Mouse (Mus musculus) embryo, embryonic 11.5 days (tissue): ENCODE results near the gene Rap1gap2.

ENCODE experiments used
- DNase-seq: peaks from one replicate; pipeline ENCODE4 v3.0.0-alpha.2; 2012; ENCODE audit warnings: low read depth, low spot score

Rap1gap2 gene

DNA sequence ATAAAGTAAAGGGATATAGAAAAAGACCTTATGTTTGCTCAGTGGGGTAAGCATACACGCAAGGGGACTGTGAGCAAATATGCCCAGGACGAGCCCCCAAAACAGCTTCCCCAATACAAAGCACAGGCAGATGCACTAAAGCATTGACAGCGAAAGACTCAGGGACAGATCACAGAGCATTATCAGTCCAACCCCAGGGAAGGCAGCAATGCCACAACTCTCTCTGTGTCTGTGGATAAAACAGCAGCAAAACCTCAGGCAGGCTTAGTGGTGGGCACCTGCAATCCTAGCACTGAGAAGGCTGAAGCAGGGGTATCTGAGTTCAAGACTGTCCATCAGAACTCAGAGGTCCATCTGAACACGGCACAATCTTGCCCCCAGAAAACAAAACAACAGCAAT is 73.4 kb downstream of the Rap1gap2 start:
- DNase-seq, result no peak

GRCm38 (mm10) chr11:74536140-74536842 is 74.4 kb downstream of the Rap1gap2 start:
- DNase-seq, result no peak

DNA sequence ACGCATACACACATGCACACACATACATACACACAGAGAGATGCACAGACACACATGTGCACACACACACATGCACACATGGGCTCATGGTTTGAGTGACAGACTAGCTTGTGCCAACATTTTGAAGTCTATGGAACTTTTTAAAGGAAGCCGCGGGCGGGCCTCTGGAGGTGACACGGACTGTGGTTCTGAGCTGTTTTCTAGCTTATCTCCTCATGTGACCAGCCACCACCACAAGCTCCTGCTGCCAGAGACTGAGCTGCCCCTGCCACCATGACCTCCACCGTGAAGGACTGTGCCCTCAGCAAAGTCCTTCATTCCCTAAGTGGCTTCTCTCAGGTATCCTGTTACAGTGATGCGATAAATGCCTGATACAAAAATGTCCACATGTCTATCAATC is 76.3 kb downstream of the Rap1gap2 start:
- DNase-seq, result no peak

DNA sequence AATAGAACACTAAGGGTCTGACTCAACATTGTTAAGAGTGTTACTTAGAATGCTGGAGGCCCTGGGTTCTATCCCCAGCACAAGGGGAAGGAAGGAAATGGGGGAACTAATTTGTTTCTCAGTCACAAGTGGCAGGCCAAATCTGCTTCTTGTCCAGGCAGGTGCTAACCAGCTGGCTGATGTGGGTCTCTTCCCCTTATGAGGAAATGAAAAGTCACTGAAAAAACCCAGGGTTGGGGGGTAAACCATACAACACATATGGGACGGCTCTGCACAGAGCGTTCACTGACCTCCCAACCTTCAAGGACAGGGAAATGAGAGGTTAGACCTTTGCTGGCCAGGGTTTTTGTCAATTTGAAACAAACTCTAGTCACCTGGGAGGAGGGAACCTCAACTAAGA is 77.7 kb downstream of the Rap1gap2 start:
- DNase-seq, result no peak

- DNase-seq, result no peak
These were observed 78.3 kb downstream of the Rap1gap2 start for GRCm38 (mm10) chr11:74532401-74532800.

GRCm38 (mm10) chr11:74531725-74532124 is 79.0 kb downstream of the Rap1gap2 start:
- DNase-seq, result no peak

DNA sequence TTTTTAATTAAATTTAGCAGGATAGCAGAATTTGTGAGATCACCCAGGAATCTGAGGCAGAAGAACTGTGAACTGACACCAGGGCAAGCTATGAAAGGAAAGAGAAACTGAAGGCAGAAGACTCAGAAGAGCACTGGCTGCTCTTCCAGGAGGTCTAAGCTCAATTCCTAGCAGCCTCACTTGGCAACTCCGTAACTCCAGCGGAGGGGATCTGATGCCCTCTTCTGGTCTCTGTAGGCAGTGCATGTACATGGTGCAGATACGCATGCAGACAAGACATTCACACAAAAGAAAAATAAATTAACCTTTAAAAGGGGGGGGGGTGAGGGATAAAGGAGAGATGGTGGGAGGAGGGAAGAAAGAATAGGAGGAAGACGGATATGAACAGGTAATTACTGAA is 80.9 kb downstream of the Rap1gap2 start:
- no peak for DNase-seq

DNA sequence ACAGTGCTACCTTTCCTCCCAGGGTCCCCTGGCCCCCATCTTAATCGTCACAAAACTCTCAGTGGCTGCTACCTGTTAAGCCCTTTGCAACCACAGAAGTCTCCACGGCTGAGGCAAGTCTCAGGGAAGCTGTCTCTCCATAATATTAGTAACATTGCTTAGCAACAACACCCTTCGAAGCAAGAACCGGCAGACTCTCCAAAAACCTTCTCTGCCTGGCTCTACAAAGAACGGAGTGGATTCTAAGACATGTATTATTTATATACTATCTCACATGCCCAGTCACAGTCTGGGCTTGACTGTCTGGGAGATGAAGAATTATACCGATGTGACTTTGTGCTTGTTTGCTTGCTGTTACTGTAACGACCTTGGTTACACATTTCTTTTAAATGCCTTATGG is 83.2 kb downstream of the Rap1gap2 start:
- no peak for DNase-seq

GRCm38 (mm10) chr11:74526180-74527158 is 84.2 kb downstream of the Rap1gap2 start:
- DNase-seq, result no peak

GRCm38 (mm10) chr11:74525605-74526004 is 85.1 kb downstream of the Rap1gap2 start:
- no peak for DNase-seq

- no peak for DNase-seq
These were observed 85.5 kb downstream of the Rap1gap2 start for GRCm38 (mm10) chr11:74525205-74525604.

- no peak for DNase-seq
These were observed 86.4 kb downstream of the Rap1gap2 start for GRCm38 (mm10) chr11:74524050-74524965.

- no peak for DNase-seq
These were observed 87.3 kb downstream of the Rap1gap2 start for GRCm38 (mm10) chr11:74523210-74523951.

DNA sequence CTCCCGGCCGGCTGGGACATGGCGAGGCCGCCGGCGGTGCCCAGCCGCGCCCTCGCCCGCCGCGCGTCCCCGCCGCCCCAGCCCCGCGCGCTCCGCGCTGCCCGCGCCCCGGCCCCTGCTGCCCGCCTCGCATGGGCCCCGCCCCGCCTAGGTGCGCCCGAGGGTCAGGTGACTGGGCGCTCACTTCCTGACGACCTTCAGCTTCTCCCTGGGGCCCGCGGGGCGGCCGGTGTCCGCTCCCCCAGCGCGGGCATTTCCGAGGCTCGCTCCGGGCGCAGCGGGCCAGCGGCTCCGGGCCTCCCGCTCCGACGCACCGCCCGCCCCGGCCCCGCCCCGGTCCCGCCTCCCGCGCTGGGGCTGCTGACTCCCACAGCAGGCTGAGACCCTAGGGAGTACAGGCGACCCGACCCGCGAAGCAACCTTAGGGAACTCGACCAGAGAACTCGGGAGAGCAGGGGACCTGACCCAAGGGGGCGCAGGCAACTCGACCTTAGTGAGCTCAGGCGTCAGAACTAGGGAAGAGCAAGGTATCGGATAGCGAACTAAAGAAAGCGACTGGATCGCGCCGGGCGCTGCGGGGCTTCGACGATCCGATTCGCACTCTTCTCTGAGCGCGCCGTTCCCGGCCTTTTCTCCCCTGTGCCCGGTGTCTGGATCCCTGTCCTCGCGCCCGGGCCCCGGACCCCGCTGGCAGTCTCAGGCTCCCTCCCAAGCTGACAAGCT is 88.1 kb downstream of the Rap1gap2 start:
- no peak for DNase-seq

DNA sequence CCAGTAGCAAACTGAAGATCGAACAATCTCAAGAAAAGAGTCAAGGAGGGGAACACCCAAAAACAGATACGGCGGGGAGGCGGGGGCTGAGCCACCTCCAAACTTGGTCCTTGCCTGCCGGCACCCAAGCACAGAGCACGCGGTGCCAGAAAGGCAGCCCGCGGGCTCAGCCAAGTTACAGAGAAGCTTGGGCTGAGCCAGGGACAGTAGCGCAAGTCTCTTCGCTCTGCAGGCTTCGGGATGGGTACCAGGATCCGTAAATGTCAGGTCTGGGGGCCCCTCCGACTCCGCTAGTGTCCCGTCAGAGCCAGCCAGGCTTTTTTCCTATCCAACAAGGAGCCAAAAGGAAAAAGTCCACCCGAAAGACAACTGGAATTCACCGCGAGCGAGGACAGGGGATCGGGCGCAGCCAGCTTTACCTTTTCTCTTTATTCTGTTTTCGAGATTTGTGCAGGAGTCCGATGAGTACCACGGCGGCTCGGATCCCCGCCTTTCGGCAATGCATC is 88.7 kb downstream of the Rap1gap2 start:
- DNase-seq, result no peak

DNA sequence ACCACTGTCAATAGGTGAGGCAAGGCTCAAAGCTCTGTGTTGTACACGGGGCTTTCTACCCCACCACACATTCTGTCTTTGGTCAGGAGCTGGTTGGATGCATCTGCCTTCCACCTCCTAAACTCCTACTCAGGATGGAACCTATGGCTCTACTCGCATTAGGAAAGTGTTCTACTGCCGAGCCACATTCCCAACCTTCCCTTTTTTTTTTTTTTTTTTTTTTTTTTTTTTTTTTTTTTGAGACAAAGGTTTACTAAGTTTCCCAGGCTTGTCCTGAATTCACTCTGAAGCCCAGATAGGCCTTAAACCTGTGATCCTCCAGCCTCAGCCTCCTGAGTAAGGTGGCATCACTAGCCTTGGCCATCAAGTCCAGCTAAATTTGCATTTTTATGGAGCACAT is 90.5 kb downstream of the Rap1gap2 start:
- no peak for DNase-seq

DNA sequence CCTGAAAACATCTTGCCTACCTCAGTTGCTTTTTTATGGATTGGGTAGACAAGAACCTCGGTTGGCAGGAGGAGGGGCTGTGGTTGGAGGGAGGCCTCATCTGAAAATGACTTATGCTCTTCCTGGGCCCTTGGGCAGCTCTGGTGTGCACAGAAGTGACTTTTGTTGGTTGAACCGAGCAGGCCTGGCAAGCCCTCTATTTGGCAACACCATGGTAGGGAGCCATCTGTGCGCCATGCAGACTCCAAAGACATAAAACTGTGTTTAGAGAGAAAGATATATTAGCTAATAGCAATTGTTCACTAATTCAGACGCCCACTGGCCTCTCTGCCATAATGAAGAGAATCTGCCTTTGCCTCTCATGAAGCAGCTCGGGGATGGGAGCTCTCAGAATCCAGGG is 94.6 kb downstream of the Rap1gap2 start:
- no peak for DNase-seq

GRCm38 (mm10) chr11:74515046-74515445 is 95.7 kb downstream of the Rap1gap2 start:
- no peak for DNase-seq

DNA sequence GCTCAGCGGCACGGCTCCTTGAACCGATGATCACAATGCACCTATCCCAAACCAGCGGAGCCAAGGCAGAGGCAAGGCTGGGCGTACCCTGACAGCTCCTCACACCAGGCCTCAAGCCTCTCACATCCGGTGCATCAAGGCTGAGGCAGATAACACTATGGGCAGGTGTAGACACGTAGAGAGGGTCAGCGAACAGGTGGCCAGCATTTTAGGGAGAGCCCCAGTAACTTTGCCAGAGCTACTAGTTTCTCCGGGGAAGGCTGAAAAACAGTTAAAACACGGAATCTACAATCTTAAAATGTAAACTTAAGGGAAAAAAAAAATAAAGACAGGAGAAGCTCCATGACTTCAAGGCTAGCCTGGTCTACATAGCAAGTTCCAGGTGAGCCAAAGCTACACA is 98.1 kb downstream of the Rap1gap2 start:
- no peak for DNase-seq

DNA sequence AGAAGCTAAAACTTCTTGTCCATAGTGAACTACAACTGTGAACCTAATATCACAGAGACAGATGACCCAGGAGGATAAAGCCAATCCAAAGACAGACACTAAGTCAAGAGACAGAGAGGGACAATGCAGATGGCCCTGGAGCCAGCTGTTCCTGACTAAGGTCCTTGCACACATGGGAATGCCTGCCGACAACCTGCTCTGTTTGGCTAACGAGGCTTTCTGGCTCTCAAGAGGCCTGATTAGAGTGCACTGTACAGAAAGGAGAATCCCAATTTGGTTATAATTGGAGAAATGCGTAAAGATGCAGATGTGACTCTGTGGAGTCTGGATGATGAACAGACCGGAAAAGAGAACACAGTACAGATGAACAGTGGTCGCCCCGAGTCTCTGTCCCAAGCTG is 104.4 kb downstream of the Rap1gap2 start:
- no peak for DNase-seq
